Mouse (Mus musculus) cerebellum, postnatal 14 days (tissue): Measurements from ENCODE around the gene Cavin3.
"Not testable (repeated sequence)": the region's sequence is repeated elsewhere in the genome, so short reads cannot be mapped to it uniquely, and the experiment has no call there.

Experiments
- DNase-seq, 2 experiments: peaks; one replicate each; pipeline ENCODE4 v3.0.0; 2021; ENCODE audit warnings: mixed read lengths in 2 of 2

Cavin3 gene

GRCm38 (mm10) chr7:105480081-105480480 is 2.0 kb downstream of the Cavin3 start:
- no peak for DNase-seq

- no peak for DNase-seq
Observed at GRCm38 (mm10) chr7:105479232-105479631, 2.9 kb downstream of the Cavin3 start.

GRCm38 (mm10) chr7:105478344-105478743 is 3.8 kb downstream of the Cavin3 start:
- no peak for DNase-seq

- DNase-seq, result peak; percentile 61 to 70
Observed at GRCm38 (mm10) chr7:105477841-105478240, 4.3 kb downstream of the Cavin3 start.

- no peak for DNase-seq
Observed at GRCm38 (mm10) chr7:105477433-105477700, 4.7 kb downstream of the Cavin3 start.

- DNase-seq, result no peak
Observed at GRCm38 (mm10) chr7:105476683-105477432, 5.2 kb downstream of the Cavin3 start.

- no peak for DNase-seq
Observed at GRCm38 (mm10) chr7:105475396-105475949, 6.6 kb downstream of the Cavin3 start.

- no peak for DNase-seq
Observed at GRCm38 (mm10) chr7:105474771-105475315, 7.3 kb downstream of the Cavin3 start.

- DNase-seq, result peak; percentile 11 to 16
Observed at GRCm38 (mm10) chr7:105472607-105473006, 9.5 kb downstream of the Cavin3 start.

GRCm38 (mm10) chr7:105465505-105465904 is 16.6 kb downstream of the Cavin3 start:
- not testable (repeated sequence) for DNase-seq

- no peak for DNase-seq
Observed at GRCm38 (mm10) chr7:105458546-105458945, 23.6 kb downstream of the Cavin3 start.

- not testable (repeated sequence) for DNase-seq
Observed at GRCm38 (mm10) chr7:105453345-105453744, 28.8 kb downstream of the Cavin3 start.

- no peak for DNase-seq
Observed at GRCm38 (mm10) chr7:105445076-105445475, 37.0 kb downstream of the Cavin3 start.

GRCm38 (mm10) chr7:105441426-105441825 is 40.7 kb downstream of the Cavin3 start:
- DNase-seq, result no peak

- DNase-seq, result no peak
Observed at GRCm38 (mm10) chr7:105437979-105438772, 43.9 kb downstream of the Cavin3 start.

GRCm38 (mm10) chr7:105434798-105435197 is 47.3 kb downstream of the Cavin3 start:
- no peak for DNase-seq

- DNase-seq, result no peak
Observed at GRCm38 (mm10) chr7:105433859-105434258, 48.2 kb downstream of the Cavin3 start.

- DNase-seq, result no peak
Observed at GRCm38 (mm10) chr7:105432058-105432457, 50.0 kb downstream of the Cavin3 start.
